Mouse (Mus musculus) cerebellum, adult 8-10 months (tissue): ENCODE measurements at regions not wholly inside any gene's neighbourhood (a gene's known extent, or its start where the extent isn't known, plus 50 kb on each side); places are given as distances from the start of the nearest gene placed in this dataset.

Experiments
- DNase-seq: peaks from one replicate; pipeline ENCODE4 v3.0.0; 2022

DNA sequence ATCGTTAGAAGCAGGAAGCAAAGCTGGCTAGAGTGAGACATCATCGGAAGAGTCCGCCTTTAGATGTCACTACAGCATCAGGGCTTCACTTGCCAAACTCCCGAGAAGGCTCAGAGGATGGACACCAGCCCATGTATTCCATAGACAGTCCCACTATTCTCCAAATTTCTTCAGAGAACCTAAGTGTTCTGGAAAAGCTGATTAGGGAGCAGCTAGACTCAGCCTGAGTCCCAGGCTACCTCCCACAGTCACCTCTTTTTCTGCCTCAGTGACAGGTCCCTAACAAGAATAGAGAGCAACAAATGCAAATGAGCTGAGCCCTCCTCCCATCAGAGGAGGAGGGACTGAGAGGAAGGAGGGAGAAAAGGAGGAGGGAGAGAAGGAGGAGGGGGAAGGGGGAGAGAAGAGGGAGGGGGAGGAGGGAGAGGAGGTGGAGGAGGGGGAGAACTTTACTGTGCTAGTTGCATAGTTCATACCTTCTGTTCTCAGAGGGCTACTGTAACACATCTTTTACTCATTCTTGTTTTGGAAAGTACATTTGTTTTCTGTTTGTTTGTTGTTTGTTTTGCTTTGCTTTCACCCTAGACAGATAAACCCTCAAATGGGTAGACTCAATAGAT is 465.8 kb downstream of the Tmem182 start:
- no peak for DNase-seq

DNA sequence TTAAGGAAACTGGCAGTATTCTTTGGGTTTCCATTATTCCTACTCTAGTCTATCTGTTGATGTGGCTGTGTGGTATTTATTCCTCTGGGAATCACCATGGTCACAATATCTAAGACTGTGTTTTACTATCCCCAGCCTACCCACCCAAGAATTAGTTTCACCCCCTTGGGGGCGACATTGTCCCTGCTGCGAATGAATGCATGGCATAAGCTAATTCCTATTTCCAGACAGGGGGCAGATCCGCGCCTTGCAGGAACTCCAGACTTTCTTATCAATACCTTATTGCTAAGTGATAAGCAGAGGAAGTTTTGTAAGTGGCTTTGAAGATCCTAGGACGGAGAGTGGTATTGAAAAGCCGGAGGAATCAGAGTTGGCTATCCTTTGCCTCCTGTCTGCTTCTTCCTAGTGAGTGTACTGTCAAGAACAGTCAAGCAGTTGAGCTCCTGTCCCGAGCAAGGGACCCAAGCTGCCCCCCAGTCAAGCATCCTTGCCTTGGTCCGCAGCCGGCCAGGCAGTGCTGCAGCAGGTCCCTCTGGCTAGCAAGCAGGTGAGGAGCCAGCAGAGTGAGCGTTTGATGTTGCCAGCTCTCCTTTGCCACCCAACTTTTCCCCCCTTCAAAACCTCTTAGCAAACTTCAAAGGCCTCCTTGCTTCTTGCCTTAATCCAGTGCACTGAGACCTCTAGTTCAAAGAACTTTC is 469.3 kb downstream of the Tmem182 start:
- no peak for DNase-seq

DNA sequence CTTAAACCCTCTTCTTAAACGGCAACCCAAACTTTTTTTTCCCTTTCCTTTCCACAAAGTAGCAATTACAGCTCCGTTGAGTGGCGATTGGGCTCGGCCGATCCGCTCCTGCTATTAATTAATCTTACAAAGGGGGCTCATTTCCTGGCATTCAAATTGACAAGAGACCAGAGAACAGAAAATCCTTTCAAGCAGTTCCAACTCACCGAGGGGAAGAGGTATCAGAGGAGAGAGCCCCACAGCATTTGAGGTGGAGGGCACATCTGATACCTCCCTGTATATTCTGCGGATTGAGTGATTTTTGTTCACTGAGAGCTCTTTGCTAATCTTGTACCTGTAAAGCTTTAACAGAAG is 469.8 kb downstream of the Tmem182 start:
- DNase-seq = no peak

DNA sequence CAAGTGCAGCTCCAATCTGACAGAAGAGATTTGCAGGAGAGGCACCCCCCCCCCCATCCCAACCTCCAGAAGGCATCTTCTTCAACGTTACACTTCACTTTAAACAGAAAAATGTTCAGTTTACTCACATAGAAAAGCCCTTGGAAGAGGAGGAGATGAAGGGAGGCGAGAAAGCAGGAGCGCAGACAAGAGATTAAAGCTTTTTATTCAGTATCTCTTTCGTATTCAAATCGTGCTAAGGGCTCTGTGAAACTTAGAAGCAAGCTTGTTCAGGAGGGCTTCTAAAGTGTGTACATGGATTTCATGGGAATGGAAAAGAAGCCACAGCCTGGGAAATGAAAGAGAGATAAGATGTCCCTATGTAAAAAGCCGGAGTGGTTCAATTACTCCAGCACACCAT is 470.2 kb downstream of the Tmem182 start:
- no peak for DNase-seq

DNA sequence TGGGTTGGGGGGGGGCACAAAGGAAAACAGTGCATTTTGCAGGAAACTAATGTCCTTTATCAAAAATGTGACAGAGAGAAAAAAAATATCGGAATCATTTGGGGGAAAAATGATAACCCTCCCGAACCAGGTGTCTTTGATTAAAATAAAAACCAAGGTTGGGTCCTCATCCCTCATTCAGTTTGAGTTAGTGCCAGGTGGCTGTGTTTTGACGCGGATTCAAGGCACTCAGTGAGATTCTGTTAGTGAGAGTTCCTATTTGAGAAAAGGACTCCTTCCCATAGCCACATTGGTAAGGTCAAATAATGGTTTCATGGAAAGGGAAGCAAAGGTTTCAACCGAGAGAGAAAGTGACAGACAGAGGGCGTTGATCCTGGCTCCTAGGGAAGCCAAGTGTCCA is 470.9 kb downstream of the Tmem182 start:
- no peak for DNase-seq

DNA sequence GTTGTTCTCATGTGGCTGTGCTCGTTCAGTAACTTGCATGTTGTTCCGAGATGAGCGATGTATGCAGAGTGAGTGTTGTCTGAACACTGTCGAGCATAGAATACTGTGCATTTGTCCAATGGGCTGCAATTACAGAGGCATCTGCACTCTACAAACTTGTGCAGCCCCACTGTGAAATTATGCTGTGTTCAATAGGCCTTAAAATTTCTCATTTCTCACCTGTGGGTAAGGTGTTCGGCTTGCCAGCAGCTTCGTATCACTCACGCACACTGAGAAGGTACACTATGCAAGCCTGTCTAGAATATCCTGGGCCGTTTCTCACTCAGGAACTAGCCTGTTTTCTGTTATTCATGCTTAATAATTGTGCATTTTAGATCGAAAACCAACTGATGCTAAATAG is 479.8 kb downstream of the Tmem182 start:
- no peak for DNase-seq

DNA sequence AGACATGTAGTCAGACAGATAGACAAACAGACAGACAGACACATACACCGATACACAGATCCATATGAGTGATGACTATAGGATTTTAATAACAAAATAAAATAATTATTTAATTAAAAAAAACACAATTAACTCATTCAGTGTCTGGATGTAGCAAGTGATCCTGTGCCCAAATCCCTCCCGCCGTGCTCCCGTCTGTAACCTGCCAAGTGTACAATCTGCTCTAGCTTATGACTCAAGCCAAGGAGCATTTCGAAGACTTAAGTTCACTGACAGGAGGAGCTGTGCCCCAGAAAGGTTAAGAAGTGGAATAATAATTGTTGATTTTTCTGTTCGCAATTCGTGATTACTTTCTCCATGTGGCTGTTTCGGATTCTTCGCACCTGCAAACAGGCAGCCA is 480.8 kb downstream of the Tmem182 start:
- no peak for DNase-seq

DNA sequence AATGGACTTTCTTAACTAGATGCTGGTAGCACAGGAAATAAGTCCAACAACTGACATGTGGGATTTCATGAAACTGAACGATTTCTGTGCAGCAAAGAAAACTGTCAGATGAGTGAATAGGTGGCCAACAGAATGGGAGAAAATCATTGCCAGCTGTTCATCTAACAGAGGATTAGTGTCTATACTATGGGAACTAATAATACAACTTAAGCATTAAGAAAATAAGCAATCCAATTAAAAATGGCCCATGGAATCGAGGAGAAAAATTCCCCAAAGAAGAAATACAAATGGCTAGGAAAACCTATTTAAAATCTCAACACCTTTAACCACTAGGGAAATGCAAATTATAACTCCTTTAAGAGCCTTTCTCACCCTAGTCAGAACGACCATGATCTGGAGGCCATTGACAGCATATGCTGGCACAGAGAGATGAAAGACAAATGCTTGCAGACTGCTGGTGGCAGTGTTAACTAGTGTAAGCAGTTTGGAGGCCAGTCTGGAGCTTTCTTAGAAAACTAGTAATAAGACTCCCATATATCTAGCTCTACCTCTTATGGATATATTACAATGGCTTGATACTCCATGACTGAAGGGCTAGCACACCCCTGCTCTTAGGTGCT is 521.6 kb downstream of the Tmem182 start:
- no peak for DNase-seq

DNA sequence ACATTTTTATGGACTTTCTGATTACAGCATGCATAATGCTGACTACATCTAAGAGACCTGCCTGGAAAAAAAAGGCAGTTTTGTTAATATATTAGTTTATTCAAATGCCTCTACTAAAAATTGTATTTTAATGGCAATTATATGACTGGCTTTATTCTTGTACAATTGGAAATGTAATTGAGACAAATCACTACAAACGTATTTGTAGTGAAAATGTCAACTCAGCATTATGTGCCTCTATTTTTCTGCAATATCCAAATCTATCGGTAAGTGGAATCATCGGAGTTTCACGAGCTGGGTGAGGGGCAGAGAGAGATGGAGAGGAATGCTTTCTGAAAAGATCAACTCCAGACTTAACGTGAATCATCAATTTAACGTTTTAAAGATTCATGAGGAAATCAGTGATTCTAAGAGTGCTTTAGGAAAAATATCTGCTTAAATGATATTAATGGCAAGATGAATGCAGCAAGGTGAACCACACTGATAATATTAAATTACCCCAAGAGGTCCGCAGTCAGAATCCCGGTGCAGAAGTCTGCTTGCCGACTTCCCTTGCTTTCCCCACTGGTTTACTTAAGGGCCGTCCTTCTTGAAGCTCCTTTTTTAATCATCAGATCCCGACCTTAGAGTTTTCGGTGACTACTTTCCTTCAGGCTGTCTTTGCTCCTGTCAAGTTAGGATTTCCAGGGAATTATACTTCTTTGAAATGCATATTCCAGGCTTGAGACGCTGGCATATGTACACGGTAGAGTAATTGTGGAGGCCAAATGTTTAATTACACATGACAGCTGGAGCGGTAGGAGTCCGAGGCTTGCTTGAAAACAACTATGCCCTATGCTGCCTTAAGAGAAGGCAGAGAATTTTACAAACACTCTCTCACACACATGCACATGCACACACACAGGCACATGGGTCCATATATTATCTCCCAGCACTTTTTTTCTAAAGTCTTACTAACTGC is 544.7 kb downstream of the Tmem182 start:
- DNase-seq = no peak

DNA sequence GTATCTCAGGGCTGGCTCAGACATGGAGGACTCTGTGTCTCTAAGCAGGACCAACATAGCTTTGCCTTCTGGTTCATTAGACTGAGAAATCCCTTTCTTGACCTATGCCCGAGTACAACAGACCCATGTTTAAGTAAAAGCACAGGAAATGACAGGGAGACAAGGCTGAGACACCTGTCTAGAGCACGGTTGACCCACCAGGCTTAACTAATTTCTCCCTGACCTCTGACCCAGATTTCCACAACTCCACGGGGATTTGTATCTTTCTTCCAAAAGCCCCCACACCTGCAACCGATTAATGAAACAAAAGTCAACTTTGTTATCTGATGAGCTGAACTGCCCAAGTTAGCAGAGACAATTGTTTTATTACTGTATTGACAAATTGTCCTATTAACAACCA is 553.7 kb downstream of the Tmem182 start:
- no peak for DNase-seq

DNA sequence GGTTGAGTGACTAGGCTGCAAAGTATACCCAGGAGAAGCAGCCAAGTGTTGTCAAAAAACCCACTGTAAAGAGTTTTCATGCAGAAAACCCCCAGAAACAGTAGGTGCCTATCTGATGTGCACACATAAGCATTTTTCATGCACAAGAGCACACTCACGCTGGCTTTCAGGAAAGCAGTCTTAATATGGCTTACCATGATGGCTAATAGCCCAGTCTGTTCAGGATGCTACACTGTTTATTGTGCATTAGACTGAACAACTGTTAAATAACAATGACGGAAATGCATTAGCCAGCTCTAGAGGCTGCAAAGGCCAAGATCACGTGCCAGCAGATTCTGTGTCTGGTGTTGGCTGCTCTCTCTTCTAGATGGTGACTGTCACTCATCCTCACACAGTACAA is 556.1 kb downstream of the Tmem182 start:
- DNase-seq = no peak

DNA sequence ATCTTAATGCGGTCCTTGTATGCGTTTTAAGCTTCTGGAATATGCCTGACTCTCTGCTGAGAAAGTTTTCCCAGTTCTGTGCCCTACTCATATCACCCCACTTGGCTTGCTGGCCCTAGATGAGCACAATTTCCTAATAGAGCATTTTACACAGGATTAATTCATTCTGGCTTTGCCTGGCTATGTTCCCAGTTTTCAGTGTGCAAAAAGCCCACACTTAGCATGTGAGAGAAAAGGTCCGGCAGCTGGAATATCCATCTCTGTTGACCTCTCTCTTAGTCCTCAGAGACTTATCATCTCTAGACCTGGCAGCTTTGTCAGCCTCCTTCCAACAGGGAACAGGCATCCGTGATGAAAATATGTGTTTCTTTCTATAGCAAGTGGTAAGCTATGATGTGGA is 574.6 kb downstream of the Tmem182 start:
- DNase-seq = no peak

DNA sequence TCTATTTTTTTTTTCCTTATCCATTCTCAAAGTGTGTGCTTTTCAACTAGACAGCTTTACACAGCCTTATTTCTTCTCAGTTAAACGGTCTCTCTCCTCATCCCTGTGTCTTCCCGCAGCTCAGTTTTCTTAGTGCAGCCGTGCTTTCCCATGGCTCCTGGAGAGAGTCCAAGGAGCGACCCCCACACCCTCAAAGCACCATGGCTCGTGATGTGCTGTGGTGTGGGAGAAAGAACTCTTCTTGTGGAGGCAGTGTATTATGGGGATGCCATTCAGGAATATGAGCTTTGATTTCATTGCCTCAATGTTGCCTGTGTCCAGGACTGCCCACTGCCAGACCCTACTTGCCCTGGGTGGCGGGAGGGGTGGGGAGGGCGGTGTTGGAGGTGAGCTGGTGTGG is 576.1 kb downstream of the Tmem182 start:
- DNase-seq = no peak

DNA sequence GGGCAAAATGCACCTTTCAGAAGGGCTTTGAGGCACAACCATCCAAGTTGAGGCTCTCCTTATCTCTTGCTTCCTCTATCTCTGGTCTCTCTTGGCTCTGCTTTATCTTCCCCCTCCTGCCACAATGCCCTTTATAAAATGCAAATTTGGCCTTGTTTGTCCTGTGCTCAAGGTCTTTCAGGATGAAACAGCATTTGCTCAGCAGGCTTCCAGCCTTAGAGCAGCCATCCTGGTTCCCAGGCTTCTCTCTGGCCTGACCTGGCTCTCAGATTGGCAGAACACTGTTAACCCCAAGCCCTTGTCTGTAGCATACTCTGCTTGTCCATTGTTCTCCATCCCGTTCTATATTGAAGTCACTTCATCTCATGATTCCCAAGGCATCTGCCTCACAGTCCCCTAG is 579.3 kb downstream of the Tmem182 start:
- no peak for DNase-seq

DNA sequence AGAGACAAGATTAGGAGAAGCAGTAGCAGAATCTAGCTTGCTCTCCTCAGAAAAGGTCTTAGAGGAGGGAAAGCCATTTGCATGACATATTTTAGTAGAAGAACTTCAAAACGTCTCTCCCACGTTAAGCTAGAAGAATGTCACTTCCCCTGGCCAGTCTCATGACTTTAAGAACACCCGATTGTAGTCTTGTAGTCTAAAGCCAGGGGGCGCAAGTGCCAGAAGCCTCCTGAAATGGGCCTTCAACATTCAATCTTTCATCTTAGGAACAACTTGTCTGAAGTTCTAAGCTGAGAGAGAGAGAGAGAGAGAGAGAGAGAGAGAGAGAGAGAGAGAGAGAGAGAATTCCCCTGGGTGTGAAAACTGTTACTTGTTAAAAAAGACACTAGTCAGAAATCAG is 581.0 kb downstream of the Tmem182 start:
- no peak for DNase-seq

DNA sequence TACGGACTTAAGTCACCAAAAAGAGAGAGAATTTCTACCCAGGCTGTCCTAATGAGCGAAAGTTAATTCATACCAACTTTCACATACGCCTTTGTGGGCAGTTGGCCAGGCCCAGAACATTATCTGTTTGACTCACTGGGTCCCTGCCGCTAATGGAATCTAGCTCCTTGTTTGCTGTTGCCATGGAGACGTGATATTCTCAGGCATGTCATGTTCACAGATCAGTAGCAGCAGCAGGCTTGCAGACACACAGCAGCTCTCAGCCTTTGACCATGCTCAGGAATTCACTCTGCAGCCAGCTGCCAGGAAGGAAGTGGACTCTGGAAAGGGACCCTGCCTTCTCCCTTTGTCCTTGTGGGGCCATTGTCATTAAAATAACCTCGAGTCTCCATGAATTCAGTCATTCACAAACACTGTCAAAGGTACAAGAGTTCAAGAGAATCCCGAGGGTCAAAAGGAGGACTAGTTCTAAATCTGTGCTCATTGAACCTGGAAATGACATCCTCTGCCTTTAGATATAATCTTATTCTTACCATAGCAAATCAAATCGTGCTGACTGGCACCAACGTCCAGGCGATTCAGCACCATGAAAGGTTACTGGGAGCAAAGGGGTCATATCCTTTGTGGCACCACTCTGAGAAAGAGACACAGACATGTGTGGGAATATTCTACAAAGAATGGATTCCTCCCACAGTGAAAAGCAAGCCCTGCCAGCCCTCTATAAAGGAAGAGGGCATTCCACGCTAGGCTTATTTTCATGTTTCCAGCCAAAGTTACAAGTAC is 584.9 kb downstream of the Tmem182 start:
- no peak for DNase-seq

DNA sequence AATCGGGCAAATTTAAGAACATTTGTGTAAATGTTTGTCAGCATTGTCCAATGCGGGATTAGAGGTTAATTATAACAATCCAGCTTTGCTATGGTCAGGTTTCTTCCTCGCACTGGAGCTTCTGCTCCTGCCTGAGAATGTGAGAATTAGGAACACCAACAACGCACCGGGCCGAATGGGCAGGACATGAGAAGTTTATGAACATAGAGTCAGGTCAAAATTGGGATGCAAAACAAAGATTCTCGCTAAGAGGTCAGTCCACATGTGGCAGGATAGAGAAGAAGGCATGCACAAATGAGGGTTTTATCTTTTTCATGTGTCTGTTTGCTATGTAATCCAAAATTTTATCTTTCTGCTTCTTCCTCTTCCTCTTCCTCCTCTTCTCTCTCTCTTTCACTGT is 585.7 kb downstream of the Tmem182 start:
- DNase-seq = no peak

DNA sequence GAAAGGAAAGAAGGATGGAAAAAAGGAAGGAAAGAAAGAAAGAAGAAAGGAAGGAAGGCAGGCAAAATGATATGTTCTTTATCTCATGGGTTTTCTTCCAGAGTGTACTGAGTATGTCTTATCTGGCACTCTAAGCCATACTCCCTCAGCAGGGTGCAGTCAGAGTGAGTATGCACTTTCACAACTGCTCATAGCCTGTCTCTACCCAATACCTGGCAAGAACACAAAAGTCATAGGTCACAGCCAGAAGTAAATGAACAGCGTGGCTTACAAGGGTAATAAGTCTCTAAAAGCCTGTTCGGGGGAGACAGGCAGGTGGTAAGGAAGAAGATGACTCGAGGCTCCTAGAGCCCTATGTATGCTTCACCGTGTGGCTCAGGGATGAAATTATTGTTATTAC is 587.9 kb downstream of the Tmem182 start:
- no peak for DNase-seq

DNA sequence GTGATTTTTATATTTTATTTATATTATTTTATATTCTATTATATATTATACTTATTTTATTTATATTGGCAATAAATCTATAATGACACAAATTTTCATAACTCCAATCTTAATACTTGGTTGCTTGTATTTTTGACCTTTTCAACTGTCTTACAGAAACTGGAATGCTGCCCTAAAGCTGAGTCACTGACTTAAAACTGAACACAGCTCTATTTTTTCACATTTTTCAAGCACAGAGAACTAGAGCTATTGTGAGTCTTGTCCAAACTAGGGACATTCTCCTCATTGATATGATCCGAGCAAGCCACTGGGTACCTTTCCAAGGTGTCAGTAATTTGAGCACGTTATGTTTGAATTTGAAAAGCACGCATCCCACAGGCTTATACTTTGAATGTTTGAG is 589.7 kb downstream of the Tmem182 start:
- no peak for DNase-seq

DNA sequence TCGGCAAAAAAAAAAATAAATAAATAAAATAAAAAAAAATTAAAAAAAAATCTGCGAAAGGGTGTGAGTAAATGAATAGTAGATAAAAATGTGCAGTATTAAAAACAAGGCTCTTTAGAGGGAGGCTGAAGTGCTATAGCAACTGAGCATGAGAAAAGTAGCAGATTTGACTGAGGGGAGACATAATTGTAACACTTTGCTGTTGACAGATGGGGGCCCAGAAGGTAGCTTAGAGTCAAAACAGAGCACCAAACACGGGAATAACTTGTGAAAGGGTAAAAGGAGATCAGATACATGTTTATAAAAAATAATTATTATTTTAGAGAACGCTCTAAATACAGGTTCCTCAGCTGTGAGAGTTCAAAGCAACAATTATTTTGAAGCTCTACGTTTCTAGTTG is 605.1 kb downstream of the Tmem182 start:
- no peak for DNase-seq

DNA sequence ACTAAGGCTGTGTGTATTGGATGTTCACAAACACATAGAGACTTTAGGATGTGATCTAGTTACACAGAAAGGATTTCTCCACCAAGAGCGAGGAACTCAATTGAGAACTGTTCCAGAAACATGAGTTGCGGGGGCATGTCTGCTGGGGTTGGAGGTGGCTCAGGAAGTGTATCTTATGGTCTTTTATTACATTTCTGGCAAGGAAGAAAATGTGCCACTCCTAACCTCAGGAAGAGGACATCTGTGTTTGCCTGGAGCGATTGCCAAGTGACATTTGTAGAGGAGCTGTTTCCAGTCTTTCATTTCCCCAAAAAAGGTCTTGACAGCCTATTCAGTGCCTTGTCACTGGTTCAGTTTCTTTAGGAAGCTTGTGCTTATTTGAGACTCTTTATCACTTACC is 606.2 kb downstream of the Tmem182 start:
- no peak for DNase-seq

DNA sequence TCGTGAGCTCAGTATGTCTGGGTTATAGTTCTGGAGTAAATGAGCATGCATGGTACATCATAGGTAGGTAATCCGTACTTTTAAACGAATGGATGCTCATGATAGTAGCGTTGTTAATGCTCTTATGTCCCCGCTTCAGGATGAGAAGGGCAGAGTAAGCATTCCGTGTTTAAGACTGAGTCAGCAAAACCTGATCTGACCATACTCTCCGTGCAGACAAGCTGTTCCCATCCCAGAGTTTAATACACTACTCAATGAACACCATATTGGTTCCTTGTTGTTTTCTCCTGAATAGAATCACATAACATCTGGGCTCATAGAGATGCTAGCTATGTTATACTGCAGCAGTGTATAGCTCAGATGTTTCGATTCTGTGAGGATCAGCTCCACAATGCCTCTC is 606.7 kb downstream of the Tmem182 start:
- DNase-seq = no peak
